Mouse (Mus musculus) liver, adult 2 months (tissue): ENCODE data around the gene Lrp6. TPM values are rescaled to one million over a fixed set of nuclear protein-coding genes. Genes with fewer than 3 reads are reported as not detected.

Experiments
- DNase-seq: peaks from one replicate; pipeline ENCODE4 v3.0.0-alpha.2; 2011; ENCODE audit warnings: low read depth, low spot score; ENCODE audit errors: extremely low read depth
- H3K27ac ChIP-seq: fragments of 200-500 bp; replicated peaks from 2 replicates; pipeline ENCODE4 v1.5.1; 2012; ENCODE audit warnings: low read depth, mild to moderate bottlenecking, control low read depth, inconsistent platforms, low read length; ENCODE audit not compliant: insufficient read depth
- H3K27me3 ChIP-seq: fragments of 200-500 bp; 2 replicates; pipeline ENCODE4 v1.6.1; 2012; ENCODE audit warnings: mild to moderate bottlenecking, moderate library complexity, low read length, inconsistent platforms; ENCODE audit not compliant: control insufficient read depth, insufficient read depth
- H3K36me3 ChIP-seq: fragments of 200-500 bp; 2 replicates; pipeline ENCODE4 v1.6.1; 2012; ENCODE audit warnings: low read length, inconsistent platforms; ENCODE audit not compliant: control insufficient read depth, insufficient read depth
- H3K4me1 ChIP-seq: fragments of 200-500 bp; 2 replicates; pipeline ENCODE4 v1.6.1; 2011; ENCODE audit warnings: low read length; ENCODE audit not compliant: control insufficient read depth, insufficient read depth
- H3K4me3 ChIP-seq: fragments of 200-500 bp; 2 replicates; pipeline ENCODE4 v1.5.1; 2011; ENCODE audit warnings: low read depth, mild to moderate bottlenecking, control low read depth, low read length, moderate library complexity; ENCODE audit not compliant: insufficient read depth
- H3K79me2 ChIP-seq: fragments of 200-500 bp; 2 replicates; pipeline ENCODE4 v1.6.1; 2012; ENCODE audit warnings: inconsistent platforms, mild to moderate bottlenecking, low read length, moderate library complexity; ENCODE audit not compliant: control insufficient read depth, insufficient read depth
- H3K9ac ChIP-seq: fragments of 200-500 bp; 2 replicates; pipeline ENCODE4 v1.6.1; 2012; ENCODE audit warnings: low read depth, mild to moderate bottlenecking, control low read depth, inconsistent platforms, low read length
- CTCF ChIP-seq: fragments of 200-500 bp; IDR thresholded peaks from 2 replicates; pipeline ENCODE4 v1.5.1; 2011; ENCODE audit warnings: low read depth, low read length, control low read depth
- POLR2A ChIP-seq: fragments of 200-500 bp; IDR thresholded peaks from 2 replicates; pipeline ENCODE4 v1.6.1; 2011; ENCODE audit warnings: low read length, control low read depth; ENCODE audit not compliant: insufficient read depth; ENCODE audit errors: extremely low read depth
- WGBS: fragments of 180-500 bp; shearing (Covaris S2); methylation state at CpG from one replicate; pipeline ENCODE4 v1.1.7; 2018; 5-methylcytosine and 5-hydroxymethylcytosine counted together
- polyA plus RNA-seq: library from polyadenylated mRNA; depleted of rRNA; stranded (reverse); fragments of >200 nt; gene quantifications from 2 replicates; pipeline ENCODE4 v1.2.3, GENCODE M21; 2012
- total RNA-seq: library from RNA; depleted of rRNA; stranded (reverse); fragments of >200 nt; gene quantifications from 2 replicates; pipeline ENCODE4 v1.2.3, GENCODE M21; 2014

Gene Lrp6
- total and polyA plus RNA-seq, 2 experiments: 15.0 to 48.2 TPM

- Histone ChIP-seq H3K4me1 (no peaks in the 10 kb centered on the region), H3K79me2 (no peaks in the 10 kb centered on the region), H3K27ac (no peak overlapping the region), H3K4me3 (no peak overlapping the region; the same call in 1 of the 2 replicates), H3K36me3 (no peaks in the 10 kb centered on the region), H3K9ac (no peak overlapping the region), H3K27me3 (no peaks in the 10 kb centered on the region)
- peak; percentile 62 for DNase-seq
- 28% methylated on average over 11 of the region's 11 CpGs for WGBS
- peak; percentile 71 for TF ChIP-seq CTCF
- TF ChIP-seq POLR2A: no peak
These were observed 141.5 kb downstream of the Lrp6 start for GRCm38 (mm10) chr6:134425216-134425717.

- no peak overlapping the region for H3K9ac ChIP-seq
- 90% methylated on average over 6 of the region's 6 CpGs for WGBS
- H3K36me3 ChIP-seq: no peaks in the 10 kb centered on the region
- TF ChIP-seq POLR2A: no peak
- TF ChIP-seq CTCF: no peak
- no peak for DNase-seq
- H3K4me1 ChIP-seq: no peaks in the 10 kb centered on the region
- H3K27me3 ChIP-seq: no peaks in the 10 kb centered on the region
- no peak overlapping the region for H3K4me3 ChIP-seq
- H3K27ac ChIP-seq: no peak overlapping the region
- H3K79me2 ChIP-seq: no peaks in the 10 kb centered on the region
These were observed 144.8 kb downstream of the Lrp6 start for GRCm38 (mm10) chr6:134421921-134422320.

- 68% methylated on average over 8 of the region's 8 CpGs for WGBS
- no peak for TF ChIP-seq POLR2A
- no peak for TF ChIP-seq CTCF
- Histone ChIP-seq H3K36me3 (no peaks in the 10 kb centered on the region), H3K79me2 (no peaks in the 10 kb centered on the region), H3K27me3 (0 out of 2 replicates have a peak, but pooled peaks cover 2% of the 10 kb centered on the region), H3K4me3 (no peak overlapping the region), H3K9ac (no peak overlapping the region), H3K4me1 (no peaks in the 10 kb centered on the region), H3K27ac (no peak overlapping the region)
- no peak for DNase-seq
These were observed 146.4 kb downstream of the Lrp6 start for GRCm38 (mm10) chr6:134420375-134420774.

- H3K9ac ChIP-seq: no peak overlapping the region
- no peaks in the 10 kb centered on the region for H3K36me3 ChIP-seq
- no peak for TF ChIP-seq POLR2A
- 70% methylated on average over 3 of the region's 3 CpGs for WGBS
- no peaks in the 10 kb centered on the region for H3K4me1 ChIP-seq
- no peaks in the 10 kb centered on the region for H3K79me2 ChIP-seq
- H3K4me3 ChIP-seq: no peak overlapping the region
- 0 out of 2 replicates have a peak, but pooled peaks cover 5% of the 10 kb centered on the region for H3K27me3 ChIP-seq
- no peak overlapping the region for H3K27ac ChIP-seq
- DNase-seq: no peak
These were observed 148.9 kb downstream of the Lrp6 start for GRCm38 (mm10) chr6:134417886-134418285.

- H3K4me3 ChIP-seq: no peak overlapping the region
- WGBS: 86% methylated on average over 3 of the region's 3 CpGs
- 0 out of 2 replicates have a peak, but pooled peaks cover 5% of the 10 kb centered on the region for H3K27me3 ChIP-seq
- no peaks in the 10 kb centered on the region for H3K79me2 ChIP-seq
- no peaks in the 10 kb centered on the region for H3K4me1 ChIP-seq
- TF ChIP-seq CTCF (no peak), POLR2A (no peak)
- no peaks in the 10 kb centered on the region for H3K36me3 ChIP-seq
- DNase-seq: no peak
- H3K27ac ChIP-seq: no peak overlapping the region
- no peak overlapping the region for H3K9ac ChIP-seq
These were observed 150.1 kb downstream of the Lrp6 start for GRCm38 (mm10) chr6:134416556-134417105.

- no peak for TF ChIP-seq POLR2A
- no peak for TF ChIP-seq CTCF
- 0 out of 2 replicates have a peak, but pooled peaks cover 5% of the 10 kb centered on the region for H3K27me3 ChIP-seq
- no peak overlapping the region for H3K27ac ChIP-seq
- H3K79me2 ChIP-seq: no peaks in the 10 kb centered on the region
- no peak for DNase-seq
- H3K9ac ChIP-seq: no peak overlapping the region
- no peaks in the 10 kb centered on the region for H3K36me3 ChIP-seq
- no peak overlapping the region for H3K4me3 ChIP-seq
- 55% methylated on average over 4 of the region's 4 CpGs for WGBS
- H3K4me1 ChIP-seq: no peaks in the 10 kb centered on the region
These were observed 152.3 kb downstream of the Lrp6 start for GRCm38 (mm10) chr6:134414532-134414883.
